Mouse (Mus musculus): ENCODE results near the gene Ints6l. TPM values are rescaled to one million over a fixed set of nuclear protein-coding genes. Genes with fewer than 3 reads are reported as not detected.

Ints6l gene
- total RNA-seq, 1 experiment: 7.8 TPM

DNA sequence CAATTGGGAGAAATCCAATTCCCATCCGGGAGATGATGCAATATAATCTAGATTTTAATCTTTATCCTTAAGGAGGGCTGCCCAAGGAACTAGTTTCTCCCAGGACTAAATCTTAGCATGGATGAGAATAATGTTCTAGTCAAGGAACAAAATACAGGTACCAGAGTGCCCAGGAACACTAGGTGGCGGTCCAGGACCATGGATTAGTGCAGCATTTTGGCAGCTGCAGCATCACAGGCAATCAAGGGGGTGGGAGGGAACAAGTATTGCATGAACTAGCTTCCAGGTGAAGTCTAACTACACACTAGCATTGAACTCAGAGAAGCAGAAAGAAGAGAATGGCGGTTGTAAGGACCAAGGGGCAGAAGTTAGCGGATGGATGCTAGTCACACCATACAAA is 82.5 kb downstream of the Ints6l start:
- H3K4me3 ChIP-seq (ENCODE audit: insufficient read depth in 1 of 2, low read depth in 1 of 2, low read length in 2 of 2, poor library complexity in 1 of 2, severe bottlenecking in 1 of 2): no peak overlapping the region
- DNase-seq (ENCODE audit: low read depth, low spot score): peak; percentile 21
- no peak for TF ChIP-seq MAFK (IDR thresholded peaks at IDR 0.05; ENCODE audit: insufficient read depth, low read depth, low read length)
- no peaks in the 10 kb centered on the region for H3K9me3 ChIP-seq (ENCODE audit: control insufficient read depth, insufficient read depth, low read depth, low read length)
- H3K36me3 ChIP-seq (ENCODE audit: control insufficient read depth, insufficient read depth, low read length, poor library complexity, severe bottlenecking): no peaks in the 10 kb centered on the region
- H3K9ac ChIP-seq (ENCODE audit: insufficient read depth, low read depth, low read length, poor library complexity, severe bottlenecking): no peak overlapping the region
- H3K4me1 ChIP-seq (ENCODE audit: control insufficient read depth in 2 of 2, insufficient read depth in 2 of 2, low read length in 2 of 2, poor library complexity in 1 of 2): no peaks in the 10 kb centered on the region
- no peak overlapping the region for H3K27ac ChIP-seq (ENCODE audit: insufficient read depth, low read depth, low read length, poor library complexity, severe bottlenecking)
- in situ Hi-C loops (cut with MboI; ENCODE audit: low sequenced_read_pairs in 2 of 2, unreplicated experiment in 2 of 2): no loop called here

DNA sequence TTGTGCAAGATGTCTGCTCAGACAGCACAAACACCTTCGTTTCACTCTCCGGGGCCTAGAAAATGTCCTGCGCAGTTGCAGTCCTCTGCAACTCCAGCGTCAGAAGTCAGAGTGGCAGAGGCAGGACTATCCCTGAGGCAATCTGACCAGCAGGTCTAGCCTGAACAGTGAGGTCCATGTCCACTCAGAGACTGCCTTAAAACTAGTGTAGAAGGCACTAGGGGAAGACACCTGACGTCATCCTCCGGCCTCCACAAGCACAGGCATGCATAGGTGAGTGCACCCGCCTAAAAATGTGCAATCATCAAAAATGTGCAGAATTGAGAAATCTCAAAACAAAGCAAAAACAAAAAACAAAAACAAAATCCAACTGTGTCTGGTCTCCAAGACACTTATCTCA is 94.8 kb downstream of the Ints6l start, which contains the start of gene Gm648:
Gene Gm648, minus strand, starts transcription at position 101 of the 400 bp plus-strand sequence.
- in situ Hi-C loops (cut with MboI; ENCODE audit: low sequenced_read_pairs in 2 of 2, unreplicated experiment in 2 of 2): no loop called here
- no peaks in the 10 kb centered on the region for H3K9me3 ChIP-seq (ENCODE audit: control insufficient read depth, insufficient read depth, low read depth, low read length)
- H3K27ac ChIP-seq (ENCODE audit: insufficient read depth, low read depth, low read length, poor library complexity, severe bottlenecking): no peak within 1 kb of the TSS
- H3K36me3 ChIP-seq (ENCODE audit: control insufficient read depth, insufficient read depth, low read length, poor library complexity, severe bottlenecking): no peaks in the 10 kb centered on the region
- TF ChIP-seq MAFK (IDR thresholded peaks at IDR 0.05; ENCODE audit: insufficient read depth, low read depth, low read length) (no peak), CHD2 (IDR thresholded peaks at IDR 0.05; ENCODE audit: low read depth, low read length) (no peak), ZNF384 (IDR thresholded peaks at IDR 0.05; ENCODE audit: low read depth, low read length) (no peak), HCFC1 (IDR thresholded peaks at IDR 0.05; ENCODE audit: borderline replicate concordance, insufficient read depth, low read length) (no peak), ZC3H11A (IDR thresholded peaks at IDR 0.05; ENCODE audit: borderline replicate concordance, low read depth, low read length) (no peak)
- no peak for DNase-seq (ENCODE audit: low read depth, low spot score)
- no peak within 1 kb of the TSS for H3K9ac ChIP-seq (ENCODE audit: insufficient read depth, low read depth, low read length, poor library complexity, severe bottlenecking)
- H3K4me3 ChIP-seq (ENCODE audit: insufficient read depth in 1 of 2, low read depth in 1 of 2, low read length in 2 of 2, poor library complexity in 1 of 2, severe bottlenecking in 1 of 2): no peak within 1 kb of the TSS
- H3K4me1 ChIP-seq (ENCODE audit: control insufficient read depth in 2 of 2, insufficient read depth in 2 of 2, low read length in 2 of 2, poor library complexity in 1 of 2): no peaks in the 10 kb centered on the region

DNA sequence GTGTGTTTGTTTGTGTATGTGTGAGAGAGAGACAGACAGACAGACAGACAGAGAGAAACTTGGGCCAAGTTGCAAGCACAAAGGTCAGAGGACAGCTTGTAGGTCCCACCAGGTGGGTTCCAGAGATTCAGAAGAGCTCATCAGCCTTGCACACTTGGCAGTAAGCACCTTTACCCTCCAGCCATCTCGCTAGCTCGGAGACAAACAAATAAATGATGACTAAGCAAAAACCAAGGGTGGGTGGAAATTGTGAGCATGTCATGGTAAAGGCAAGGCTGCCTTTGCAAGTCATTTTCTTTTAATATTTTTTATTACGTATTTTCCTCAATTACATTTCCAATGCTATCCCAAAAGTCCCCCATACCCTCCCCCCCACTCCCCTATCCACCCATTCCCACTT is 98.9 kb downstream of the Ints6l start:
- no peak for DNase-seq (ENCODE audit: low read depth, low spot score)

More for the DNA sequence above, 98.9 kb downstream of the Ints6l start:
- in situ Hi-C loops (cut with MboI; ENCODE audit: low sequenced_read_pairs in 2 of 2, unreplicated experiment in 2 of 2): no loop called here
- Histone ChIP-seq H3K9ac (ENCODE audit: insufficient read depth, low read depth, low read length, poor library complexity, severe bottlenecking) (no peak overlapping the region), H3K9me3 (ENCODE audit: control insufficient read depth, insufficient read depth, low read depth, low read length) (no peaks in the 10 kb centered on the region), H3K36me3 (ENCODE audit: control insufficient read depth, insufficient read depth, low read length, poor library complexity, severe bottlenecking) (no peaks in the 10 kb centered on the region), H3K27ac (ENCODE audit: insufficient read depth, low read depth, low read length, poor library complexity, severe bottlenecking) (no peak overlapping the region), H3K4me3 (ENCODE audit: insufficient read depth in 1 of 2, low read depth in 1 of 2, low read length in 2 of 2, poor library complexity in 1 of 2, severe bottlenecking in 1 of 2) (no peak overlapping the region), H3K4me1 (ENCODE audit: control insufficient read depth in 2 of 2, insufficient read depth in 2 of 2, low read length in 2 of 2, poor library complexity in 1 of 2) (no peaks in the 10 kb centered on the region)
- no peak for TF ChIP-seq CHD2 (IDR thresholded peaks at IDR 0.05; ENCODE audit: low read depth, low read length)
- no peak for TF ChIP-seq ZNF384 (IDR thresholded peaks at IDR 0.05; ENCODE audit: low read depth, low read length)
- TF ChIP-seq ZC3H11A (IDR thresholded peaks at IDR 0.05; ENCODE audit: borderline replicate concordance, low read depth, low read length): no peak
- TF ChIP-seq MAFK (IDR thresholded peaks at IDR 0.05; ENCODE audit: insufficient read depth, low read depth, low read length): peak; percentile 83
- TF ChIP-seq HCFC1 (IDR thresholded peaks at IDR 0.05; ENCODE audit: borderline replicate concordance, insufficient read depth, low read length): no peak

Other genes with a start within 250 kb of the Ints6l start
- gene Gm773, start 242.0 kb upstream of the Ints6l start, total RNA-seq (2012; rRNA removed): 0.58 TPM in 1 of 2 replicates, not detected in the other
- gene Zfp449, start 108.5 kb upstream of the Ints6l start, total RNA-seq (2012; rRNA removed): 2.0 and 3.0 TPM in 2 replicates
- 4.2 and 5.7 TPM in 2 replicates for gene Smim10l2a, start 80.3 kb upstream of the Ints6l start, total RNA-seq (2012; rRNA removed)
- 1.7 TPM in 1 of 2 replicates, not detected in the other for gene Gm2174, start 6.9 kb upstream of the Ints6l start, total RNA-seq (2012; rRNA removed)
- not detected in 2 replicates for gene Gm10477, start 69.9 kb downstream of the Ints6l start, total RNA-seq (2012; rRNA removed)
- 0.54 TPM in 1 of 2 replicates, not detected in the other for gene Gm648, start 94.7 kb downstream of the Ints6l start, total RNA-seq (2012; rRNA removed)
- gene Mmgt1, start 143.2 kb downstream of the Ints6l start, total RNA-seq (2012; rRNA removed): 23.0 and 28.1 TPM in 2 replicates
- gene Slc9a6, start 154.9 kb downstream of the Ints6l start, total RNA-seq (2012; rRNA removed): 16.5 and 16.7 TPM in 2 replicates